Mouse (Mus musculus) thymus, adult 2 months (tissue): Measurements from ENCODE around the gene Gramd1b. TPM values are rescaled to one million over a fixed set of nuclear protein-coding genes. Genes with fewer than 3 reads are reported as not detected.

Experiments
- DNase-seq: peaks from one replicate; pipeline ENCODE4 v3.0.0; 2021
- H3K27ac ChIP-seq: fragments of 200-500 bp; 2 replicates; pipeline ENCODE4 v1.5.1; 2012; ENCODE audit warnings: low read length, control low read depth; ENCODE audit not compliant: control insufficient read depth, insufficient read depth
- H3K27me3 ChIP-seq: fragments of 200-500 bp; 2 replicates; pipeline ENCODE4 v1.6.1; 2012; ENCODE audit warnings: mild to moderate bottlenecking, low read length, moderate library complexity, mixed read lengths; ENCODE audit not compliant: control insufficient read depth, insufficient read depth
- H3K36me3 ChIP-seq: fragments of 200-500 bp; 2 replicates; pipeline ENCODE4 v1.6.1; 2012; ENCODE audit warnings: mild to moderate bottlenecking, low read length, moderate library complexity; ENCODE audit not compliant: control insufficient read depth, insufficient read depth
- H3K4me1 ChIP-seq: fragments of 200-500 bp; replicated peaks from 2 replicates; pipeline ENCODE4 v1.6.1; 2012; ENCODE audit warnings: low read length; ENCODE audit not compliant: control insufficient read depth, insufficient read depth
- H3K4me3 ChIP-seq: fragments of 200-500 bp; 2 replicates; pipeline ENCODE4 v1.5.1; 2012; ENCODE audit warnings: mild to moderate bottlenecking, low read length, control low read depth, moderate library complexity; ENCODE audit not compliant: control insufficient read depth, insufficient read depth
- CTCF ChIP-seq: fragments of 200-500 bp; IDR thresholded peaks from 2 replicates; pipeline ENCODE4 v1.5.1; 2012; ENCODE audit warnings: mild to moderate bottlenecking, control low read depth, low read length, moderate library complexity, borderline replicate concordance; ENCODE audit not compliant: control insufficient read depth, poor library complexity, insufficient read depth; ENCODE audit errors: extremely low read depth
- POLR2A ChIP-seq: fragments of 200-500 bp; IDR thresholded peaks from 2 replicates; pipeline ENCODE4 v1.6.1; 2012; ENCODE audit warnings: mild to moderate bottlenecking, low read length, control low read depth, moderate library complexity; ENCODE audit not compliant: control insufficient read depth, poor library complexity, insufficient read depth; ENCODE audit errors: extremely low read depth
- WGBS: fragments of 180-500 bp; shearing (Covaris S2); methylation state at CpG from one replicate; pipeline ENCODE4 v1.1.7; 2018; 5-methylcytosine and 5-hydroxymethylcytosine counted together
- polyA plus RNA-seq: library from polyadenylated mRNA; depleted of rRNA; stranded (reverse); fragments of >200 nt; gene quantifications from 2 replicates; pipeline ENCODE4 v1.2.3, GENCODE M21; 2012

Gene Gramd1b
- polyA plus RNA-seq, 1 experiment: 43.0 TPM

GRCm38 (mm10) chr9:40384781-40385180, 146.4 kb downstream of the Gramd1b start:
- TF ChIP-seq CTCF: no peak
- TF ChIP-seq POLR2A: no peak
- no peaks in the 10 kb centered on the region for H3K36me3 ChIP-seq
- WGBS: 97% methylated on average over 5 of the region's 5 CpGs
- no peaks in the 10 kb centered on the region for H3K27me3 ChIP-seq
- H3K4me1 ChIP-seq: no peaks in the 10 kb centered on the region; the same call in 1 of the 2 replicates
- DNase-seq: no peak
- H3K27ac ChIP-seq: no peak overlapping the region
- no peak overlapping the region for H3K4me3 ChIP-seq

GRCm38 (mm10) chr9:40382508-40382907, 148.7 kb downstream of the Gramd1b start:
- no peak overlapping the region for H3K4me3 ChIP-seq
- no peaks in the 10 kb centered on the region for H3K36me3 ChIP-seq
- H3K27me3 ChIP-seq: no peaks in the 10 kb centered on the region
- DNase-seq: no peak
- no peak for TF ChIP-seq CTCF
- TF ChIP-seq POLR2A: no peak
- 94% methylated on average over 3 of the region's 3 CpGs for WGBS
- no peaks in the 10 kb centered on the region for H3K4me1 ChIP-seq
- H3K27ac ChIP-seq: no peak overlapping the region

- Histone ChIP-seq H3K4me3 (no peak overlapping the region), H3K4me1 (no peaks in the 10 kb centered on the region), H3K36me3 (no peaks in the 10 kb centered on the region), H3K27me3 (no peaks in the 10 kb centered on the region), H3K27ac (no peak overlapping the region)
- no peak for DNase-seq
- 82% methylated on average over 15 of the region's 15 CpGs for WGBS
- TF ChIP-seq CTCF: no peak
- no peak for TF ChIP-seq POLR2A
Measured at GRCm38 (mm10) chr9:40381416-40382411, 149.5 kb downstream of the Gramd1b start.

- no peak overlapping the region for H3K4me3 ChIP-seq
- WGBS: 96% methylated on average over 9 of the region's 9 CpGs
- no peak for DNase-seq
- H3K4me1 ChIP-seq: no peaks in the 10 kb centered on the region
- no peaks in the 10 kb centered on the region for H3K27me3 ChIP-seq
- TF ChIP-seq CTCF (no peak), POLR2A (no peak)
- H3K36me3 ChIP-seq: no peaks in the 10 kb centered on the region
- no peak overlapping the region for H3K27ac ChIP-seq
Measured at GRCm38 (mm10) chr9:40376711-40377410, 154.3 kb downstream of the Gramd1b start.

GRCm38 (mm10) chr9:40376139-40376541, 155.0 kb downstream of the Gramd1b start:
- 91% methylated on average over 11 of the region's 11 CpGs for WGBS
- no peak for TF ChIP-seq POLR2A
- no peak for TF ChIP-seq CTCF
- Histone ChIP-seq H3K27ac (no peak overlapping the region), H3K4me1 (no peaks in the 10 kb centered on the region), H3K4me3 (no peak overlapping the region), H3K27me3 (no peaks in the 10 kb centered on the region), H3K36me3 (no peaks in the 10 kb centered on the region)
- DNase-seq: no peak

GRCm38 (mm10) chr9:40375518-40375917, 155.7 kb downstream of the Gramd1b start:
- Histone ChIP-seq H3K27me3 (no peaks in the 10 kb centered on the region), H3K4me3 (no peak overlapping the region), H3K36me3 (no peaks in the 10 kb centered on the region), H3K4me1 (no peaks in the 10 kb centered on the region), H3K27ac (no peak overlapping the region)
- DNase-seq: no peak
- WGBS: 95% methylated on average over 6 of the region's 6 CpGs
- TF ChIP-seq POLR2A (no peak), CTCF (no peak)
